Mouse (Mus musculus) left cerebral cortex, adult 8-10 months (tissue): ENCODE results near the gene Olfr390. TPM values are rescaled to one million over a fixed set of nuclear protein-coding genes. Genes with fewer than 3 reads are reported as not detected.

Experiments
- DNase-seq, 2 experiments: peaks; one replicate each; pipeline ENCODE4 v3.0.0; 2022; ENCODE audit warnings: low spot score in 2 of 2
- total RNA-seq, 4 experiments: library from RNA; stranded (reverse); gene quantifications; 2 replicates each; pipeline ENCODE4 v1.2.4; 2022

Olfr390 gene
- not detected for total RNA-seq

DNA sequence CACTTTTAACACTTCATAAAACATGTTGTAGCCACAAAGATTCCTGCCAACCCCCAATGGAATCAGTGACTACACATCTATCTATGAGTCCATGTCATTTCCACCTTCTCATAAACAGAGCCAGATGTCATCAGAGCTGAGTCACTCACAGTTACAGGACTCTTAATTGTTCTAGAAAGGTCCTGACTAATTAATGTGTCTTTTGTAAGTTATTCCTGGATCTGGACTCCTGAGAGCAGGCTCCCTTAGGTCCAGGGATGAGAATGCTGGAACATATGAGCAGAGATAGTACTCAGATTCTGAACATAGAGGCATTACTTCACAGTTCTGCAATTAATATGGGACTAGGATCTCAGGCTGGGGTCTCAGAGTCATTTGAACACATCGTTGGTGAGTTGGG is at the start of gene Olfr390:
Gene Olfr390 (plus strand): TSS at position 301 of the 400 bp plus-strand sequence.
- DNase-seq, result no peak

- DNase-seq, result no peak
These were observed 23.6 kb upstream of the Olfr390 start for GRCm38 (mm10) chr11:73759115-73759514.

DNA sequence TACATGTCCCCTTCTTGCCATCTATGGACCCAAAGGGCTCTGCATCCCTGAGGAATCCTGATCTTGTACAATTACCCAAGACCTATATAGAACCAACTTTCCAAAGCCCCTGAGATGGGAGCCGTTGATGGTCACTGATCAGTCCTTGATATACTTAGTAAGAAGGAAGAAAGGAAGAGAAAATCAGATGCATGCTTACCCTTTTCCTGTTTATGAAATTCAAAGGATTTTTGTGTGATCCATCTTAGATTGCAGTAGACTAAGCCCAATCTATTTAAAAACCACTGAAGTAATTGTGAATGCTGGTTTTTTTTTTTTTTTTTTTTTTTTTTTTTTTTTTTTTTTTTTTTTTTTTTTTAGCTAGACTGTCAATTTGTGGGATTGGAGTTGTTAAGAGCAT is 2.2 kb upstream of the Olfr390 start, which contains the start of gene Olfr389:
Gene Olfr389 (minus strand): TSS at position 101 of the 400 bp plus-strand sequence.
- DNase-seq, result no peak

DNA sequence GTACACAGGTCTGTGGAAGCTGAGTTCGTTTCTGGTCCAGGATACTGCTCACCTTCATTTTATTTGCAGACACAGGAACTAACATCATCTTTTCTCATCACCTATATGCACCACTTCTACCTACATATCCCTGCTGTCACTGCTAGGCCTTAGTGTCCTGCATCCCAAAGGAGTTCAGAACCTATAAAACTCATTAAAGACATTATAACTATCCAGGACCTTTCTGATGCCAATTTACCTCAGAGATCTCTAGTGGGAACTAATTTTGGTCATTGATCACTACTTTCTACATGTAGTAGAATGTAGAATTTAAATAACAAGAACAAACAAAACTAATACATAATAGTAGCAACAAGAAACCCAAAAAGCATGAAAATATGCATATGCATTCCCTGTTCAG is 20.2 kb downstream of the Olfr390 start, which contains the start of gene Olfr391-ps:
Gene Olfr391-ps (minus strand): TSS at position 101 of the 400 bp plus-strand sequence.
- no peak for DNase-seq

DNA sequence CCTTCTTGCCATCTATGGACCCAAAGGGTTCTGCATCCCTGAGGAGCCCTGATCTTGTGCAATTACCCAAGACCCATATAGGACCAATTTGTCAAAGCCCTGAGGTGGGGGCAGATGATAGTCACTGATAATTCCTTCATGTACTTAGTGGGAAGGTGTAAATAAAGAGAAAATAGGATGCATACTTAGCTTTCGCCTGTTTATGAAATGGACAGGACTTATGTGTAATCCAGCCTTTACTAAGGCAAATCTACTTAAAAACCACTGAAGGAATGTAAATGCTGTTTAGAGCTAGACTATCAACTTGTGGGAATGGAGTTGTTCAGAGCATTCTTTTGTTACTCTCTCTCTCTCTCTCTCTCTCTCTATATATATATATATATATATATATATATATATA is 34.2 kb downstream of the Olfr390 start, which contains the start of gene Olfr392:
Gene Olfr392 (minus strand): TSS at position 101 of the 400 bp plus-strand sequence.
- DNase-seq, result no peak

Other genes starting within 250 kb of the Olfr390 start
- gene Olfr385, start 190.0 kb upstream of the Olfr390 start, total RNA-seq, result not detected
- gene Olfr384, start 184.4 kb upstream of the Olfr390 start, total RNA-seq, result not detected
- gene Zfp735, start 94.2 kb upstream of the Olfr390 start, total RNA-seq, result not detected
- gene Olfr389, start 2.3 kb upstream of the Olfr390 start, total RNA-seq, result not detected
- not detected for gene Olfr391-ps, start 20.1 kb downstream of the Olfr390 start, total RNA-seq
- gene Olfr392, start 34.1 kb downstream of the Olfr390 start, total RNA-seq, result not detected
- not detected for gene Olfr393, start 68.5 kb downstream of the Olfr390 start, total RNA-seq
- gene Olfr394, start 107.8 kb downstream of the Olfr390 start, total RNA-seq, result not detected
- gene Olfr395, start 126.3 kb downstream of the Olfr390 start, total RNA-seq, result not detected
- gene Olfr23, start 153.7 kb downstream of the Olfr390 start, total RNA-seq, result not detected
- gene Olfr397, start 177.9 kb downstream of the Olfr390 start, total RNA-seq, result not detected
- gene Olfr398, start 207.4 kb downstream of the Olfr390 start, total RNA-seq, result not detected